Mouse (Mus musculus) kidney, adult 11 months (tissue): ENCODE data around the gene Sdf2l1.

Source experiments
- DNase-seq: peaks from one replicate; pipeline ENCODE4 v3.0.0; 2022

Sdf2l1 gene

GRCm38 (mm10) chr16:17121569-17121968, 10.6 kb downstream of the Sdf2l1 start:
- no peak for DNase-seq

DNA sequence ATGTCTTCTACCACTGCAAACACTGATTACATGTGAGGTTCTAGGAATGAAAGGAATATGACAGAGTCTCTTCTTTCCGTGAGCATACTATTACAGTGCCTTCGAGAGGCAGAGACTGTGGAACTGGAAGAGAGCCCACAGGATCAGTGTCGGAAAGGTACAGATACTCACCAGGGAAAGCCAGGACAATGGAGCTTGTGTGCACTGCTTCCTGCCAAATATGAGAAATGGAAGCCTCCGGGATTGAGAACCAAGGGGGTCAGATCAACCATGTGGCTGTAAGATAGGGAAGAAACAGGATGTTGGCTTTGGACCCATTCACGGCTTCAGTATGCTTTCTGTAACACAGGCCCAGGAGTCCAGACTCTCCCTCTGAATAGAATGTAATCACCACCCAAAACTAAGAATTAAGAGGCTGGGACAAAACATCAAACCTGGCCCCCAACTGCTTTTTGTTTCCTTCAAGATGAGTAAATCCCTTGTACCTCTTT, 14.8 kb downstream of the Sdf2l1 start:
- DNase-seq = no peak

- DNase-seq = peak; percentile 69
Measured at GRCm38 (mm10) chr16:17110771-17111743, 21.1 kb downstream of the Sdf2l1 start, which contains the start of gene Ppil2. Gene Ppil2 (minus strand): TSS chr16:17111257.

DNA sequence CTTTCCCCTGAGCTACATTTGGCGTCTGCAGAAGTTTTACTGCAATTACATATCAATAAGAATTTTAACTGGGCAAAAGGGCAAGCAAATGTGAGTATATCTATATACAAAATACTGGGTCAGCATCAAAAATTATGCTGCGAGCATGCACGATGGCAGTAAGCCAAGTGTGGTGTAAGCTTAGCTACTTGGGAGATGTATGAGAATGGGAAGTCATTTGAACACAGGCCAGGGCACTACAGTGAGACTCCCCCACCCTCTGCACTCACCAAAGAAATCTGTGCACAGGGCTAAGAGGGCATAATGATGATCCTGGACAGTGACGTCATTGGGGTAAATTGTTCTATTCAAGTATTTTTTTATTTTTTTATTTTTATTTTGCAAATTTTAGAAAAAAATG, 27.6 kb downstream of the Sdf2l1 start:
- no peak for DNase-seq

- no peak for DNase-seq
Measured at GRCm38 (mm10) chr16:17102630-17103220, 29.5 kb downstream of the Sdf2l1 start.

DNA sequence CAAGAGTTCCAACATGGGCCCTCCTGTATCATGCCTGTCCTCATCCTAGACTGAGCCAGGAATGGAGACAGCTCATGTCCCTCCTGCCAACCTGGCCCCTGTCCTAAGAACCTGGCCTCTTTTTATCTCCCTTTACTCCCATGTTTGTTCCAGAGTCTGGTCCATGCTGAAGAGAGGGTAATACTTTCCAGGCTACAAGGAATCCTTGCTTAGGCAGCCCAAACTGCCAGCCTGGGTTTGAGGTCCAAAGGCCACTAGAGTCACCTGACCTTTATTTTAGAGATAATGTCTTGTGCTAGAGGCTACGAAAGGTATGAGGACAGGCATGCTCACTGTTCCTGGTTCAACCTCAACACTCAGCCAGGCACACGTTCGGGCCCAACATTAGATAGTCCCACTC, 35.2 kb downstream of the Sdf2l1 start:
- DNase-seq = peak; percentile 12

DNA sequence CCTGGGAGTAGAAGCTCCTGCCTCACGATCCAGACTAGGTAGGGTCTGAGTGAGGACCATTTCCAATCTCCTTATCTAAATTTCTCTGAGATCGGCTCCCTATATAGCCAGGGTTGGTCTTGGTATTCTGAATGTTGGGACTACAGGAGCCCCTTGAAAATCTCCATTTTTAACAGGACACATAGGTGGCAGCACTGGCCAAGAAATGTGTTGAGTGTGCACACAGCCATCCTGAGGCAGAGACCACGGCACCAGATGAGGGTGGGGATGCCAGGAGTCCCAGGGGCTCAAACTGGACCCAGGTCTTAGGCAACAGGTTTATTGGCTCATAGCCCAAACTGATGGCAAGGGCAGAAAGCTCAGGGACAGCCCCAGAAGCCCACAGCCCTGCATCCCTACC, 43.8 kb downstream of the Sdf2l1 start:
- no peak for DNase-seq

- no peak for DNase-seq
Measured at GRCm38 (mm10) chr16:17086669-17087193, 45.5 kb downstream of the Sdf2l1 start.

GRCm38 (mm10) chr16:17086241-17086640, 45.9 kb downstream of the Sdf2l1 start:
- no peak for DNase-seq

GRCm38 (mm10) chr16:17085636-17086035, 46.5 kb downstream of the Sdf2l1 start:
- peak; percentile 41 for DNase-seq

DNA sequence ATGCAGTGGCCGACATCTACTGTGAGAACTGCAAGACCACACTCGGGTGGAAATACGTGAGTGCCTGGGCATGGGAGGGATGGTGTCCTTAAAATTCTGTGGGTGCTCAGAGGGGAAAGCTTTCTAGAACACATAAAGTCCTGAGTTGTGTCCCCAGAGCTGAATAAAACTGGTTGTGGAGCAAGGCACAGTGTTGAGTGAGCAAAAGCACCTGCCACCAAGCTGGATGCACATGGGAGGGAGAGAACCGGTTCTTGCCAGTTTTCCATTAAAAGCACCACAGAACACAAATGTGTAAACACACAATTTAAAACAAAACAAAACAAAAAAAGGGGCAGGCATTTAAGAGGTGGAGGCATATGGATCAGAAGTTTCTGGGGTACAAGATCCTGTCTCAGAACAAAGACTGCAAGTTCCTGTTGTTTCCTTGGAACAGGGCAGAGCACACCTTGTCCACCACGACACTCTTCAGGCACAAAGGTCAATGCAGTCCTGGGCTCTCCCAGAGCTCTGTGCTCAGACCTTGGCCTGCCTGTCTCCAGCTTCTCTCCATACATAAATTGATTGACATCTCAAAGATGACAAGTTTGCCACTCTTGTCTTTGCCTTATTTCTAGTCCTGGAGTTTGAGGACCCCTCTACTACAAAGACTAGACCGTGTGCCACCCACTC, 49.9 kb downstream of the Sdf2l1 start:
- no peak for DNase-seq
